Comparison of ENCODE assay signal across 23 mouse cellular contexts in genomic region chr13:38672336-38672735, GRCm38 (mm10). TPM values are rescaled to one million over a fixed set of nuclear protein-coding genes. Genes with fewer than 3 reads are reported as not detected.
DNase-seq lines count a peak whose midpoint lies in the region; ATAC-seq and TF ChIP-seq lines count a peak whose summit lies in the region.
"Had no signal": no experiment of that assay in that cellular context is flagged by ENCODE, and none has a peak within 500 bp of the region (broad histone marks: within the 10 kb centered on the region; RNA-seq: fewer than 3 reads in every experiment).

No protein-coding gene starts in this region.

- TF ChIP-seq CTCF in hindbrain, postnatal 0 days (IDR thresholded peaks at IDR 0.05; ENCODE audit: low read depth) = no peak
- TF ChIP-seq CTCF in brain, embryonic 14.5 days (IDR thresholded peaks at IDR 0.05; ENCODE audit: borderline replicate concordance, extremely low read depth, insufficient read depth, insufficient read length) = no peak

- no peaks in the 10 kb centered on the region for H3K27me3 ChIP-seq in forebrain, embryonic 14.5 days (replicated peaks; ENCODE audit: control insufficient read depth, insufficient read depth, low read length)
- H3K27me3 ChIP-seq in forebrain, embryonic 12.5 days = no peaks in the 10 kb centered on the region
- no peaks in the 10 kb centered on the region for H3K27me3 ChIP-seq in hindbrain, postnatal 0 days (ENCODE audit: insufficient read depth, low read length)
- no peaks in the 10 kb centered on the region for H3K27me3 ChIP-seq in hindbrain, embryonic 13.5 days
- no peaks in the 10 kb centered on the region for H3K27me3 ChIP-seq in kidney, embryonic 15.5 days
- H3K27me3 ChIP-seq: heart, embryonic 13.5 days; hindbrain, embryonic 15.5 days; intestine, embryonic 15.5 days had no signal

- no peak overlapping the region for H3K9ac ChIP-seq in forebrain, embryonic 14.5 days (ENCODE audit: low read length)
- no peak overlapping the region for H3K9ac ChIP-seq in forebrain, embryonic 12.5 days
- no peak overlapping the region for H3K9ac ChIP-seq in hindbrain, postnatal 0 days (replicated peaks; ENCODE audit: low read length)
- H3K9ac ChIP-seq in hindbrain, embryonic 13.5 days = no peak overlapping the region
- H3K9ac ChIP-seq in kidney, embryonic 15.5 days = no peak overlapping the region
- H3K9ac ChIP-seq: heart, embryonic 13.5 days; hindbrain, embryonic 15.5 days; intestine, embryonic 15.5 days had no signal

- no peaks in the 10 kb centered on the region for H3K4me1 ChIP-seq in forebrain, embryonic 14.5 days (ENCODE audit: control insufficient read depth, insufficient read depth, low read length)
- no peaks in the 10 kb centered on the region for H3K4me1 ChIP-seq in forebrain, embryonic 12.5 days
- H3K4me1 ChIP-seq in hindbrain, postnatal 0 days (ENCODE audit: insufficient read depth, low read length) = no peaks in the 10 kb centered on the region
- H3K4me1 ChIP-seq in hindbrain, embryonic 13.5 days (replicated peaks) = no peaks in the 10 kb centered on the region
- H3K4me1 ChIP-seq in kidney, embryonic 15.5 days = no peaks in the 10 kb centered on the region
- H3K4me1 ChIP-seq: forebrain, embryonic 10.5 days; heart, embryonic 10.5 days; heart, embryonic 13.5 days; hindbrain, embryonic 15.5 days; intestine, embryonic 15.5 days had no signal

- no peak for ATAC-seq in forebrain, embryonic 14.5 days
- ATAC-seq in forebrain, embryonic 12.5 days (ENCODE audit: low FRiP score) = no peak
- peak; percentile 66 for ATAC-seq in hindbrain, postnatal 0 days
- ATAC-seq in hindbrain, embryonic 13.5 days (ENCODE audit: low FRiP score) = no peak
- ATAC-seq in kidney, embryonic 15.5 days (replicated peaks; ENCODE audit: low FRiP score) = no peak
- ATAC-seq: CD4-positive, CD25-positive, alpha-beta regulatory T cell, adult 4 months; intestine, embryonic 15.5 days had no signal

- no peak overlapping the region for H3K27ac ChIP-seq in forebrain, embryonic 14.5 days (ENCODE audit: low read depth, low read length)
- no peak overlapping the region for H3K27ac ChIP-seq in forebrain, embryonic 12.5 days
- no peak overlapping the region for H3K27ac ChIP-seq in hindbrain, postnatal 0 days
- no peak overlapping the region for H3K27ac ChIP-seq in hindbrain, embryonic 13.5 days
- H3K27ac ChIP-seq in kidney, embryonic 15.5 days = no peak overlapping the region
- H3K27ac ChIP-seq: forebrain, embryonic 10.5 days; heart, adult 2 months; heart, embryonic 10.5 days; heart, embryonic 13.5 days; hindbrain, embryonic 15.5 days; intestine, embryonic 15.5 days had no signal

- no peaks in the 10 kb centered on the region for H3K9me3 ChIP-seq in forebrain, embryonic 14.5 days (replicated peaks; ENCODE audit: control insufficient read depth, low read length)
- H3K9me3 ChIP-seq in forebrain, embryonic 12.5 days = no peaks in the 10 kb centered on the region
- H3K9me3 ChIP-seq in hindbrain, postnatal 0 days (ENCODE audit: low read length) = no peaks in the 10 kb centered on the region
- no peaks in the 10 kb centered on the region for H3K9me3 ChIP-seq in hindbrain, embryonic 13.5 days
- H3K9me3 ChIP-seq in kidney, embryonic 15.5 days (replicated peaks) = no peaks in the 10 kb centered on the region
- H3K9me3 ChIP-seq: forebrain, embryonic 10.5 days; heart, embryonic 10.5 days; heart, embryonic 13.5 days; hindbrain, embryonic 15.5 days; intestine, embryonic 15.5 days had no signal

- peak; percentile 15 for DNase-seq in forebrain, embryonic 14.5 days (ENCODE audit: low spot score)
- peak; percentile 57 for DNase-seq in hindbrain, postnatal 0 days (ENCODE audit: low spot score)
- DNase-seq in brain, embryonic 14.5 days (ENCODE audit: low read depth) = peak; percentile 28
- peak; percentile 13 for DNase-seq in retina, embryonic 14.5 days (ENCODE audit: low spot score)
- DNase-seq: adrenal gland, adult 2 months; adrenal gland, postnatal 14 days; cerebellum, adult 11-12 months; cerebellum, adult 9-11 months; gastrocnemius, postnatal 10 days; gastrocnemius, postnatal 36 days; heart, adult 2 months; heart, postnatal 14 days; heart, postnatal 4 days; kidney, adult 11 months had no signal

- no peak overlapping the region for H3K4me3 ChIP-seq in forebrain, embryonic 14.5 days (ENCODE audit: low read depth, low read length)
- H3K4me3 ChIP-seq in forebrain, embryonic 12.5 days (replicated peaks) = no peak overlapping the region
- no peak overlapping the region for H3K4me3 ChIP-seq in hindbrain, postnatal 0 days (ENCODE audit: low read length)
- H3K4me3 ChIP-seq in hindbrain, embryonic 13.5 days = no peak overlapping the region
- H3K4me3 ChIP-seq in kidney, embryonic 15.5 days (replicated peaks) = no peak overlapping the region
- H3K4me3 ChIP-seq: forebrain, embryonic 10.5 days; heart, adult 2 months; heart, embryonic 10.5 days; heart, embryonic 13.5 days; hindbrain, embryonic 15.5 days; intestine, embryonic 15.5 days had no signal

- WGBS in forebrain, embryonic 14.5 days = 78% methylated on average over 9 of the region's 9 CpGs
- WGBS in forebrain, embryonic 12.5 days = 85% methylated on average over 9 of the region's 9 CpGs
- 58% methylated on average over 9 of the region's 9 CpGs for WGBS in hindbrain, postnatal 0 days
- 77% methylated on average over 9 of the region's 9 CpGs for WGBS in hindbrain, embryonic 13.5 days
- 81% methylated on average over 9 of the region's 9 CpGs for WGBS in kidney, embryonic 15.5 days

- no peak overlapping the region for H3K4me2 ChIP-seq in forebrain, embryonic 14.5 days (ENCODE audit: low read length)
- no peak overlapping the region for H3K4me2 ChIP-seq in forebrain, embryonic 12.5 days
- H3K4me2 ChIP-seq in hindbrain, postnatal 0 days (ENCODE audit: low read depth, low read length) = no peak overlapping the region
- no peak overlapping the region for H3K4me2 ChIP-seq in hindbrain, embryonic 13.5 days
- no peak overlapping the region for H3K4me2 ChIP-seq in kidney, embryonic 15.5 days
- H3K4me2 ChIP-seq: heart, embryonic 13.5 days; hindbrain, embryonic 15.5 days; intestine, embryonic 15.5 days had no signal

- no peak for TF ChIP-seq POLR2A in brain, embryonic 14.5 days (IDR thresholded peaks at IDR 0.05; ENCODE audit: borderline replicate concordance, extremely low read depth, insufficient read depth, insufficient read length, poor library complexity, severe bottlenecking)

- no peaks in the 10 kb centered on the region for H3K36me3 ChIP-seq in forebrain, embryonic 14.5 days (ENCODE audit: control insufficient read depth, insufficient read depth, low read length)
- H3K36me3 ChIP-seq in forebrain, embryonic 12.5 days (replicated peaks) = no peaks in the 10 kb centered on the region
- no peaks in the 10 kb centered on the region for H3K36me3 ChIP-seq in hindbrain, postnatal 0 days (ENCODE audit: insufficient read depth, low read length)
- H3K36me3 ChIP-seq in hindbrain, embryonic 13.5 days = no peaks in the 10 kb centered on the region
- H3K36me3 ChIP-seq in kidney, embryonic 15.5 days = no peaks in the 10 kb centered on the region
- H3K36me3 ChIP-seq: forebrain, embryonic 10.5 days; heart, embryonic 10.5 days; heart, embryonic 13.5 days; hindbrain, embryonic 15.5 days; intestine, embryonic 15.5 days had no signal

RNA-seq across cellular contexts. Expression of gene Eef1e1, which starts 13.5 kb away (rescaled TPM):
- 104 and 112 TPM in 2 replicates for polyA plus RNA-seq in forebrain, embryonic 14.5 days (2014; fragmentation: Nextera tagmentation; extraction: Ambion mirVana)
- 62.8 and 64.2 TPM in 2 replicates for polyA plus RNA-seq in forebrain, embryonic 12.5 days (2016; fragmentation: Nextera tagmentation; extraction: Ambion mirVana)
- 24.5 and 36.6 TPM in 2 replicates for total RNA-seq in hindbrain, postnatal 0 days (2014; rRNA removed)
- 105 and 107 TPM in 2 replicates for polyA plus RNA-seq in hindbrain, postnatal 0 days (2015; fragmentation: Nextera tagmentation; extraction: Ambion mirVana)
- polyA plus RNA-seq in hindbrain, embryonic 13.5 days (2015; fragmentation: Nextera tagmentation; extraction: Ambion mirVana) = 91.3 and 91.6 TPM in 2 replicates
- 33.7 and 41.7 TPM in 2 replicates for polyA plus RNA-seq in brain, embryonic 14.5 days (2012; rRNA removed)
- polyA plus RNA-seq in kidney, embryonic 15.5 days (2015; fragmentation: Nextera tagmentation; extraction: Ambion mirVana) = 53.9 and 55.7 TPM in 2 replicates

RNA-seq across cellular contexts. Expression of gene Bloc1s5, which starts 37.4 kb away (rescaled TPM):
- polyA plus RNA-seq in forebrain, embryonic 14.5 days (2014; fragmentation: Nextera tagmentation; extraction: Ambion mirVana) = 21.6 and 24.6 TPM in 2 replicates
- polyA plus RNA-seq in forebrain, embryonic 12.5 days (2016; fragmentation: Nextera tagmentation; extraction: Ambion mirVana) = 22.3 and 24.9 TPM in 2 replicates
- 9.7 and 10.1 TPM in 2 replicates for total RNA-seq in hindbrain, postnatal 0 days (2014; rRNA removed)
- 22.2 and 23.5 TPM in 2 replicates for polyA plus RNA-seq in hindbrain, postnatal 0 days (2015; fragmentation: Nextera tagmentation; extraction: Ambion mirVana)
- polyA plus RNA-seq in hindbrain, embryonic 13.5 days (2015; fragmentation: Nextera tagmentation; extraction: Ambion mirVana) = 25.0 and 26.0 TPM in 2 replicates
- 9.1 and 9.2 TPM in 2 replicates for polyA plus RNA-seq in brain, embryonic 14.5 days (2012; rRNA removed)
- 20.1 and 20.5 TPM in 2 replicates for polyA plus RNA-seq in kidney, embryonic 15.5 days (2015; fragmentation: Nextera tagmentation; extraction: Ambion mirVana)
